Comparison of ENCODE assay signal across 13 mouse cellular contexts in the genomic region with DNA sequence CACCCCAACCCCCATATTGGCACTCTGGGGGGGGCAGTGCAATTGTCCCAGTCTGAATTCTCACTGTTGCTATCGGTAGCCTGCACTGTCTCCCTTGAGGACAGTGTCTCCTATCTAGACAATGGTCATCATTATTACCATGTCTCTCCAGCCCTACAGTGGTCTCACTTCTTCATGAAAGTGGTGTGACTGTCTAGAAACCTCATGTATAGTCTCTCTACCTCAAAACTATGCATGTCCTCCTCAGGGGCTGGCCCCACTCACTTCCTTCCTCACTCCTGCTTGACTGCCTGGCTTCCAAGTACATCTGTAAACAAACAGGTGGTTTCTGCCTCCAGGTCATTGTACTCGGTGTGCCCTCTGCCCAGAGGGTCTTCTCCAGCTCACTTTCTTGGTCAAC.
"Had no signal": no experiment of that assay in that cellular context is flagged by ENCODE, and none has a peak within 500 bp of the region (broad histone marks: within the 10 kb centered on the region; RNA-seq: fewer than 3 reads in every experiment).

No protein-coding gene starts in this region.

- H3K27me3 ChIP-seq: limb, embryonic 13.5 days; liver, embryonic 15.5 days; midbrain, embryonic 13.5 days had no signal

- H3K4me2 ChIP-seq: limb, embryonic 13.5 days; liver, embryonic 11.5 days; lung, embryonic 14.5 days; midbrain, embryonic 13.5 days had no signal

- H3K4me3 ChIP-seq: limb, embryonic 13.5 days; liver, embryonic 15.5 days; midbrain, embryonic 13.5 days had no signal

- H3K27ac ChIP-seq: kidney, postnatal 0 days; limb, embryonic 13.5 days; liver, embryonic 15.5 days; macrophage; midbrain, embryonic 13.5 days; stomach, postnatal 0 days had no signal

- H3K9me3 ChIP-seq: limb, embryonic 13.5 days; liver, embryonic 15.5 days; megakaryocyte, embryonic 14.5 days; midbrain, embryonic 13.5 days had no signal

- DNase-seq: kidney, adult 11 months; left cerebral cortex, postnatal 4 days; lung, embryonic 14.5 days; right cerebral cortex, adult 18-20 months; right cerebral cortex, postnatal 25 days had no signal

- ATAC-seq: midbrain, embryonic 13.5 days had no signal

- H3K36me3 ChIP-seq: limb, embryonic 13.5 days; liver, embryonic 15.5 days had no signal

- H3K9ac ChIP-seq: limb, embryonic 13.5 days; liver, embryonic 15.5 days; lung, embryonic 14.5 days; midbrain, embryonic 13.5 days had no signal
